Mouse (Mus musculus) adrenal gland, adult 18-20 months (tissue): Measurements from ENCODE around the gene Ldb2. TPM values are rescaled to one million over a fixed set of nuclear protein-coding genes. Genes with fewer than 3 reads are reported as not detected.

Source experiments
- DNase-seq, 2 experiments: peaks; one replicate each; pipeline ENCODE4 v3.0.0; 2021 to 2022; ENCODE audit warnings: low spot score in 2 of 2
- total RNA-seq, 2 experiments: library from RNA; stranded (reverse); gene quantifications; 1 replicate in 1 of 2; 2 replicates in 1 of 2; pipeline ENCODE4 v1.2.3; 2021

The Ldb2 gene
- total RNA-seq, 2 experiments from 2014 or later = 18.1 to 22.1 TPM

GRCm38 (mm10) chr5:44646842-44647190 lies 152.7 kb downstream of the Ldb2 start:
- DNase-seq = no peak

- no peak for DNase-seq
Observed at GRCm38 (mm10) chr5:44645952-44646841, 153.3 kb downstream of the Ldb2 start.

GRCm38 (mm10) chr5:44643079-44643478 lies 156.4 kb downstream of the Ldb2 start:
- DNase-seq = no peak

DNA sequence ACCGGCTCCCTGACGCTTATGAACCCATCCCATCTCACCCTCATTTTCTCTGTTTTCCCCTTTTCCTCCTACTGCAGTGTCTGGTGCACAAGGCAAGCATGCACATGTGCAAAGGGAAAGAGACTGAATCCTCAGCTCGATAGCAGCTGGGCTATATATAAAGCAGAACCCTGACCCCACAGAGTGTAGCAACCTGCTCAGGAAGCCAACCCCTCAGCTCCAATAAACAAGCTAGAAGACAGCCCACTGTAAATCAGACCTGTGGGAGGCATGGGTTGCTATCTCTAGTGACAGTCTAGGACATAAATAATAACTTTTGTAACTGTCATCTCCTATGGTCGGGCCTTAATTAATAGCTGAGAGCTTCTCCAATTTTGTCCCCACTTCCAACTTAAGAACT lies 158.4 kb downstream of the Ldb2 start:
- no peak for DNase-seq

DNA sequence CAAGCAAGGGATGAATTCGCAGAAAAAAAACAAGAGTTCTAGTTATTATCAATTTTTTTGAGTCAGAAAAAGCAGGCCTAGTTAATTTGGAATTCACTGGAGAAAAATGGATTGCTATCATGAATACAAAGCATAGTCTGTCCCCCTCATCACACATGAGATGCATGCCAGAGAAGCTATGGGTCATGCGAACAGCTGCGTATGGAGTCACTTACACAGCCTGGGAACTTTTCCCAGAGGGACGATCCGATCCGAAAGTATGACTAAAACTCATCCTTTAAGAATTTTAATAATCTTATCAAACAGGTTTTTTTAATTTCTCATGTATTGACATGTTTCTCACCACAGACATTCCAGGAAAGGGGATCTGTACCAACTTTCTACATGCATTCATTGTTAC lies 163.9 kb downstream of the Ldb2 start:
- DNase-seq = no peak

DNA sequence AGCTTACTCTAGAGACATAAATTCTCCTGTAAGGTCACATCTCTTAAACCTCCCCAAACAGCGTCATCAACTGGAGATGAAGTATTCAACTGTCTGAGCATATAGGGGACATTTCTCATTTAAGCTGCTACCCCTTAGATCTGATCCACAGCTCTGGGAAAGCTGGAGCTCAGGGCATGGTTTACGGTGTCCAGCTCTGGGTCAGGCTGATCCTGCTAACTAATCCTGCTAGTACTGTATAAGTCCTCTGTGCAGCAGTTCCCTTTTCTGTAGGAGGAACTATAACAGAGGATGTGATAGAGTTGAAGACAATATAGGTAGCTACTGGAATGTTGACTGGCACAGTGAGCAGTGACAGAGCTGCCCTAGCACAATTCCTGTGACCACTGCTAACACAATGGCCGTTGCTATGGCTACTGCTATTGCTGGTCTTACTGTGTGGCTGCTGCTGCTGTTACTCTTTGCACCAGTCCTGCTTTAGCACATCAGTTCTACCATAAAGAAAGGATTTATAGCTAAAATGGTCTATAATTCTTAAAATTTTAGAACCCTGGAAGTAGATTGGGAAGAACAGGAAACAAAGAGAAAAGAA lies 170.3 kb downstream of the Ldb2 start:
- DNase-seq = no peak

DNA sequence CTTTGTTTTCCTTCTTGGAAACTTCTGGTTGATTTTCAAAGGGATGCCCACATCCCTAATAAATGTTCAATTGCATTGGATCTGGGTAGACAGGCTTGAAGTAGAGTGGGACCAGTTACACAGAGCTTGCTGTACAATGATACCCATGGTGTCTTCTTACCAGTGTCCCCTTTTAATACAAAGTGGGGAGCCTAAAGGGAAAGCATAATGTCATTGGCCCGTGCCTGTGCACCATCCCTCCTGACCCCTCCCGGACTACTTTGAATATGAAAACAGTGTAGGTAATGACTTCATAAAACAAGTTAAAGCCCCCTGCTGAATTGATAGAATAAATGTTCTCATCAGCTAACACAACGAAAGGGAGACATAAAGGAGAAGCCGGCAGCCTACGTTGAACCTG lies 172.0 kb downstream of the Ldb2 start:
- no peak for DNase-seq

GRCm38 (mm10) chr5:44626885-44627284 lies 172.6 kb downstream of the Ldb2 start:
- DNase-seq = no peak

DNA sequence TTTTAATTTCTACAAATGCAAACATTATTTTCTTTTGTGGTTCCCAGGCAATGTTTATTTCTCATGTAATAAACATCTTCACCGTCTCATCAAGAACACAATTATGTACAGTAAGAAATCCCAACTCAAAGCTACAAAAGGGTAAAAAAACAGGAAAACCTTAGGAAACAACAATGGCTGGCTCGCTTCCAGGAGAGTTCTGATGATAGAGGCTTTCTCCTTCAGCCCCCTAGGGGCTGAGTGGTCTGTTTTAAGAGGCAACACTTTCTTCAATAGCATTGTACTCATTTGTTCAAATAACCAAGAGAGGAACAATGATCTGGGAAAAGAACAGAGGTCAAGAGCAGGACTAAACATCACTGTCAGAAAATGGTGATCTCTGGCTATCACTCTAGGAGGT lies 173.4 kb downstream of the Ldb2 start:
- DNase-seq = peak in 1 of 2 experiments; percentile 23

- no peak for DNase-seq
Observed at GRCm38 (mm10) chr5:44615677-44616076, 183.8 kb downstream of the Ldb2 start.

- no peak for DNase-seq
Observed at GRCm38 (mm10) chr5:44608901-44609300, 190.6 kb downstream of the Ldb2 start.

DNA sequence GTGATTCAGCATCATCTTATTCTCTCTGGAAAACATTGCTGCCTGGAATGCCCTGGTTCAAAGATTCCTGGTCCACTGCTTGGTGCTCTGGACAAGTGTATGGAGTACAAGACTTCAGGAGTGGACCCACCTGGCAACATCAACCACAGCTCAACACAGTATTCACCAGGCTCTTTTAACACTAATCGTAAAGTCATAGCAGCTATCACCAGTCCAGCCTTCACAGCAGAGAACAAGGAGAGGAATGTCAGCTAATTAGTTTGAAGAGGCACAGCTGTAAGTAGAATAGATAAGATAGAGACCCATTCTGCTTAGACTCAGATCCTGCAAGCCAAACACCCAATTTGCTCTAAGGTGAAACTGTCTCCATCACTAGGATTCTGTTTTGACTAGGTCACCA lies 198.1 kb downstream of the Ldb2 start:
- DNase-seq = no peak

- DNase-seq = no peak
Observed at GRCm38 (mm10) chr5:44593522-44594218, 205.8 kb downstream of the Ldb2 start.

- no peak for DNase-seq
Observed at GRCm38 (mm10) chr5:44590750-44591149, 208.7 kb downstream of the Ldb2 start.

DNA sequence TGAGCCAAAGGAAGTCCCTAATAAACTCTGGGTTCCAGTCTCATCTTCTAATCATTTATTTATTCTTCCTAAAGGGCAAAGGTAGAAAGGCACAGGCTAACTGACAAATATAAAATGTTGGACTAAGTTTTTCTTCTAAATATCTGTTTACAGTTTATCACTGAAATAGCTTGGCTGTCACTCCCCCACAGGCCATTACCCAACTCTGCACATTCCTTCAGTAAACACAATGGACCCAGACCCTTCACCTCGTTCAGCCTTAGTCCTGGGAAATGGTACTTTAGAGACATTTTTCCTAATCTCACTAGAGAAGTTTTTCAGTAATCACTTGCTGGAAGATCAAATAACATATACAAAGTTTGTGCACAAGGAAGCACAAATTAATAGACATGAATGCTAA lies 210.2 kb downstream of the Ldb2 start:
- no peak for DNase-seq

DNA sequence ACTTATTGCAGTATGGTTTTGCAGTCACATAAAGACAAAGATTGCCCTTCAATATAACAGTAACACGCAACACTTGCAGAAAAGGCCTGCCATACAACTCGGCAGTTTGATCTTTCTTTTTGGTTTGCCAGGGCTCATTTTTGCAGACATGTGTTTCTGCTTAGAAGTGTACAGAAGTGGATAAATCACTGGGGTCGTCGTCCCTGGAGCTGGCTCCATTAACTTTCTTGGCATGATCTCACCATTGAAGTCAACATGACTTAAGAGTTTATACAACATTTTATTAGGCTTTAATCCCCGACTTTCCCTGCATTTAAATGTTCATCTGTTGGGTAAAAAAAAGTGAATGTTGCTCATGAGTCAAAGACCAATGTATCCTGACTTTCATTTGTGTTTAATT lies 212.9 kb downstream of the Ldb2 start:
- no peak for DNase-seq

DNA sequence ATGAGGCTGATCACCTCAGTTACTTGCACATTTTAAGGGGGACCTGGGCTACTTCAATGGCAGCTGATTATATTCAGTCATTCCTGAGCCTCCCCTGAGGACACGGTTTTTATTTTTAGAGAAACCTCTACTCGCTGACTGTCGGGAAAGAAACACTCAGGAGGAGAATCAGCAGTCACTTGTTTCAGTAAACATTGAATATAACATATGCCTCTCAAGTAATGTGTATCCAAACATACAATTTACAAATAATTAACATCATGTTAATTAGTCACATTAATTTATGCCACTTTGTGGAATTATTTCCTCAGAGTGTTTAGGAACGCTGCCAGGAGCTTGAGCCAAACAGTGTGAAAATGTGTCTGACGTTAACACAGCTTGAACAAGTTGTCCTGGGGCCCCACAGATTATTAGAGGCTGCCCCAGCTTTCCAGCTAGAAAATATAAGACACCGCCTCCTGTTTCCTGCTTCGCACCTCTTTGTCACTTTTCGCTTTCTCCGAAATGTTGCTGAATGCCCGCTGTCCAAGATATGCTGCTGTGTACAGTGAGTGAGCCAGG lies 219.5 kb downstream of the Ldb2 start:
- no peak for DNase-seq

DNA sequence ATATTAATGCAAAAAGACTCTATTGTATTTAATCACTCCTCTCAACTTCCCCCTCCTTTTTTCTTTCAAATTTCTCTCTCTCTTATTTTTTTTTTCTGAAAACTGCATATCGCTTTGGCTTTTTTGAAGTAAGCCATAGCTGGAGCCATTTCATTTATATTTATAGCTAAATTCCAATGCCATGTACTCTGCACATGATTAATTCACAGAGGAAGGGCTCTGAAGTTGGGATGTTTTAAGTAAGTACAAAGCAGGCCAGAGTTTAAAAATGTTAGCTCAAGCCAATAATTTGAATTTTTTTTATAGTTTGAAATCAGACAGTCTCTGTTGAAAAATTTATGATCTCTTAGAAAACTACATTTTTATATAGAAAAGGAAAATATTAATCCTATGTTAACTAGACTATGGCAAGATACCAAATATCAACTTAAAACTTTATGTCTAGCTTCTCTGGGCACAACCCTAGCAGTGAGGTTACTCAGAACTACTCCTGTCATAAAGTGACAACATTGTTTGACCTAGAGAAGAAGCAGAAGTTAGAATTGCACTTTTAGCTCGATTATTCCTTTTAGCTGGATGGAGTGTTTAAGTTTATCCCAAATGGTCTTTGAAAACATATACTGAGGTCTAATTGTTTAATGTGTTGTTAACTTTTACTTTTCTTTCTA lies 222.7 kb downstream of the Ldb2 start:
- DNase-seq = no peak

GRCm38 (mm10) chr5:44574681-44575080 lies 224.8 kb downstream of the Ldb2 start:
- DNase-seq = no peak

GRCm38 (mm10) chr5:44553765-44554352 lies 245.6 kb downstream of the Ldb2 start:
- DNase-seq = no peak

DNA sequence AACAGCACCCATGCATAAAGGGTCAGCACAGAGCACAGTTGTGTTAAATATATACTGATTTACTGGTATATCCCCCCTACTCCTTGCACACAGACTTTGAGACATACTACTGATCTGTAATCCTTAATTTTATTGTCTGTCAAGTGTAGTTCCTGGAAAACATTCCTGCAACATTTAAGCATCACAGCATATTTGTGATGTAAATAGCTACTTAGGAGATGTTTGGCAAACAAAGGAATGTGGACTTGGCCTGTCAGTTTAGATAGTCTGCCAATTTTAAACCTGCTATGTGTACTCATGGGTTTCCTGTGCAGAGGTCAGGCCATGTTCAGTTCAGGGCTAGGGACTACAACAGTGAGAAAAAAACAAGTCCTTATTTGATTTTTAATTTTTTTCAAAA lies 246.3 kb downstream of the Ldb2 start:
- DNase-seq = no peak
